Mouse (Mus musculus) R1 (cell line): ENCODE measurements at regions not wholly inside any gene's neighbourhood (a gene's known extent, or its start where the extent isn't known, plus 50 kb on each side); places are given as distances from the start of the nearest gene placed in this dataset.

Experiments used
- DNase-seq: peaks from one replicate; pipeline ENCODE4 v3.0.0-alpha.2; 2018; ENCODE audit warnings: low read depth, low spot score

GRCm38 (mm10) chr5:64605171-64605570, 198.0 kb upstream of the Klf3 start:
- no peak for DNase-seq

GRCm38 (mm10) chr5:64605991-64606390, 197.2 kb upstream of the Klf3 start:
- no peak for DNase-seq

GRCm38 (mm10) chr5:64609378-64610087, 193.7 kb upstream of the Klf3 start:
- no peak for DNase-seq

- no peak for DNase-seq
Observed at GRCm38 (mm10) chr5:64610146-64610545, 193.0 kb upstream of the Klf3 start.

- DNase-seq, result peak; percentile 95
Observed at GRCm38 (mm10) chr5:64610562-64611405, 192.4 kb upstream of the Klf3 start.

- no peak for DNase-seq
Observed at GRCm38 (mm10) chr5:64612017-64612416, 191.2 kb upstream of the Klf3 start.

GRCm38 (mm10) chr5:64613696-64614095, 189.5 kb upstream of the Klf3 start:
- DNase-seq, result no peak

GRCm38 (mm10) chr5:64618126-64618525, 185.1 kb upstream of the Klf3 start:
- DNase-seq, result no peak

GRCm38 (mm10) chr5:64619752-64620151, 183.4 kb upstream of the Klf3 start:
- no peak for DNase-seq

- no peak for DNase-seq
Observed at GRCm38 (mm10) chr5:64620726-64621125, 182.5 kb upstream of the Klf3 start.

- no peak for DNase-seq
Observed at GRCm38 (mm10) chr5:64621386-64621785, 181.8 kb upstream of the Klf3 start.

- no peak for DNase-seq
Observed at GRCm38 (mm10) chr5:64623653-64624052, 179.5 kb upstream of the Klf3 start.

- DNase-seq, result no peak
Observed at GRCm38 (mm10) chr5:64624205-64624604, 179.0 kb upstream of the Klf3 start.

- DNase-seq, result no peak
Observed at GRCm38 (mm10) chr5:64625421-64625820, 177.8 kb upstream of the Klf3 start.

GRCm38 (mm10) chr5:64625841-64626298, 177.3 kb upstream of the Klf3 start:
- DNase-seq, result no peak

GRCm38 (mm10) chr5:64626351-64626750, 176.8 kb upstream of the Klf3 start:
- DNase-seq, result peak; percentile 45

GRCm38 (mm10) chr5:64630582-64630981, 172.6 kb upstream of the Klf3 start:
- no peak for DNase-seq

GRCm38 (mm10) chr5:64632171-64632570, 171.0 kb upstream of the Klf3 start:
- peak; percentile 21 for DNase-seq

- no peak for DNase-seq
Observed at GRCm38 (mm10) chr5:64634008-64634407, 169.2 kb upstream of the Klf3 start.

- no peak for DNase-seq
Observed at GRCm38 (mm10) chr5:64634721-64635120, 168.5 kb upstream of the Klf3 start.

- DNase-seq, result no peak
Observed at GRCm38 (mm10) chr5:64636301-64636700, 166.9 kb upstream of the Klf3 start.

GRCm38 (mm10) chr5:64643584-64643983, 159.6 kb upstream of the Klf3 start:
- DNase-seq, result no peak
